Mouse (Mus musculus): ENCODE measurements at regions not wholly inside any gene's neighbourhood (a gene's known extent, or its start where the extent isn't known, plus 50 kb on each side); places are given as distances from the start of the nearest gene placed in this dataset.
A peak's percentile ranks its signal among the peaks of the same experiment; 100 is the strongest.

DNA sequence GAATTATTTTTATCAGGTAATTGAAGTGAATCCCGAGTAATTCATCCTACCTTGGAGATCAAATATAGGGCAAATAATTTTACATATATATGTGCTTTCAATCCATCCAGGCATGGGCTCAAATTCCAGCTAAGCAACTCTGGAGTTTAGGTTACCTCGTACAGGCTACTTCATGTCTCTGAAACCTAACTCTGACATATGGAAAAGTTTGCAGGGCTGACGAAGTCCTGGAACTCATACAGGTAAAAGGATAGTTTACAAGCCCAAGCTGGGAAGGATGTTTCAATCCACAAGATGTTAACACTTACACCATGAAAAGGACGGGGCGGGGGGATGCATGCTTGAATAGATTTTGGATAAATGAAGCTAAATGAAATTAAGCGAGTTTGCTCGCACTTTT is 235.9 kb upstream of the Tbx3 start:
- DNase-seq (ENCODE audit: low spot score) (no peak), ATAC-seq (no peak)
- Histone ChIP-seq H3K9ac (replicated peaks; ENCODE audit: low read length) (no peak overlapping the region), H3K4me1 (ENCODE audit: insufficient read depth, low read length) (no peaks in the 10 kb centered on the region), H3K4me2 (ENCODE audit: low read depth, low read length) (no peak overlapping the region), H3K27me3 (ENCODE audit: insufficient read depth, low read length) (no peaks in the 10 kb centered on the region), H3K27ac (no peak overlapping the region), H3K4me3 (ENCODE audit: low read length) (no peak overlapping the region), H3K9me3 (ENCODE audit: low read length) (0 out of 2 replicates have a peak, but pooled peaks cover 2% of the 10 kb centered on the region), H3K36me3 (ENCODE audit: insufficient read depth, low read length) (no peaks in the 10 kb centered on the region)
- no peak for TF ChIP-seq CTCF (IDR thresholded peaks at IDR 0.05; ENCODE audit: low read depth)
- WGBS = 54% methylated on average over 7 of the region's 7 CpGs

DNA sequence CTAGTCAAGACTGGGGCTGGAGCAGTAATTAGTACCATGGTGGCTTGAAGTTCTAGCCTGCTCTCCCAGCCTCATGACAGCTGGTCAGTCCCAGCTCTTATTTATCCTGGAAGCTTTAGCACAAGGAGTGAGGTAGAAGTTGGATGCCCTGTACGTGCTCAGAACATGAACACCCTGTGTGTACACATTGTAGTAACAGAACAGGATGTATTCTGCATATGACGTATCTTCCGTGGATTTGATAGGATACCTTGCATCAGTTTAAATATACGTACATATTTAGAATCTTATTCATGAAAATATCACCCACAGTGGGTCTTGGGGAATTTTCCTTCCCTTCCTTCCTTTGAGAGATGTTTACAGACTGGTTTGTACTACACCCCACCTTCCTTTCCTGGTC is 222.0 kb upstream of the Tbx3 start:
- no peak overlapping the region for H3K4me3 ChIP-seq (ENCODE audit: low read length)
- no peak for TF ChIP-seq CTCF (IDR thresholded peaks at IDR 0.05; ENCODE audit: low read depth)
- 94% methylated on average over 4 of the region's 4 CpGs for whole genome bisulfite sequencing
- H3K9ac ChIP-seq (replicated peaks; ENCODE audit: low read length) = no peak overlapping the region
- no peaks in the 10 kb centered on the region for H3K9me3 ChIP-seq (ENCODE audit: low read length)
- ATAC-seq (no peak), DNase-seq (ENCODE audit: low spot score) (no peak)
- H3K27me3 ChIP-seq (ENCODE audit: insufficient read depth, low read length) = no peaks in the 10 kb centered on the region
- H3K27ac ChIP-seq = no peak overlapping the region
- H3K4me2 ChIP-seq (ENCODE audit: low read depth, low read length) = no peak overlapping the region
- H3K36me3 ChIP-seq (ENCODE audit: insufficient read depth, low read length) = no peaks in the 10 kb centered on the region
- H3K4me1 ChIP-seq (ENCODE audit: insufficient read depth, low read length) = no peaks in the 10 kb centered on the region

DNA sequence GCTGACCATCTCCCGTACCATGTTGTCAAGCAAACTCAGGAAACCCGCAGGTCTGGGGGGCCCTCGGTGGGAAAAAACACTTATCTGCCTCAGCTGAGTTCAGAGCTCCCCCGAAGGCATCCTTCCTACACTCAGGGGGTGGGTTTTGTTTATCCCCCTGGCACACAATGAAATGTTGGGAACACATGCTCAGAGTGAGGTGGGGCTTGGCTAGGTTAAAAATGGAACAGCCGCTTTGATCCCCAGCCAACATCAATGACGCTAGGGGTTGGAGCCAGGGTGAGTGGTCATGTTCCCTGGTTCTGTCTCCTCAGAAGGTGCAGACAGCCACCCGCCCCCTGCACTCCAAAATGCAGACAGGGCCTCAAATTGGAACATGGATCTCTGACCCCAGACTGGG is 221.3 kb upstream of the Tbx3 start:
- DNase-seq (ENCODE audit: low spot score) = peak; percentile 26

DNA sequence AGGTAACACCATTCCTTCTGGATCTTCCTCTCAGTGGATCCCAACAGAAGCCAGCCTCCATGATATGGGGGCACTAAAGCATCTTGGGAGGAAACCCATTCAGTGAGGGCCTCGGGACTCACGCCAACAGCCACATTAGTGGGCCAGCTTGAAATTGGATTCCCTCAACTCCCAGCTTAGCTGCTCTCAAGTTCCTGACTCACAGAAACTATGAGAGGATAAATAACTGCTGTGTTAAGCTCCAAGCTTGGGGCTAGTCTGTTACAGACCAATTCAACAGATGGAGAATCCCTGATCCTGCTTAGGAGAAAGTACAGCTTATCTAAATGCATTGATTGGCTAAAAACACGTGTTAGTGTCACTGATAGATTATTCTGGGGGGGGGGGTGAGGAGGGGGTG is 210.7 kb upstream of the Tbx3 start:
- H3K27me3 ChIP-seq (ENCODE audit: insufficient read depth, low read length) = no peaks in the 10 kb centered on the region
- no peak for TF ChIP-seq CTCF (IDR thresholded peaks at IDR 0.05; ENCODE audit: low read depth)
- DNase-seq (ENCODE audit: low spot score) = no peak
- no peaks in the 10 kb centered on the region for H3K4me1 ChIP-seq (ENCODE audit: insufficient read depth, low read length)
- no peaks in the 10 kb centered on the region for H3K9me3 ChIP-seq (ENCODE audit: low read length)
- WGBS = 67% methylated on average over 3 of the region's 3 CpGs
- ATAC-seq = no peak
- H3K36me3 ChIP-seq (ENCODE audit: insufficient read depth, low read length) = no peaks in the 10 kb centered on the region
- H3K27ac ChIP-seq = no peak overlapping the region
- H3K4me3 ChIP-seq (ENCODE audit: low read length) = no peak overlapping the region
- H3K4me2 ChIP-seq (ENCODE audit: low read depth, low read length) = no peak overlapping the region
- no peak overlapping the region for H3K9ac ChIP-seq (replicated peaks; ENCODE audit: low read length)

More for the DNA sequence above, 221.3 kb upstream of the Tbx3 start:
- no peak overlapping the region for H3K27ac ChIP-seq
- no peaks in the 10 kb centered on the region for H3K9me3 ChIP-seq (ENCODE audit: low read length)
- WGBS = 51% methylated on average over 7 of the region's 7 CpGs
- H3K36me3 ChIP-seq (ENCODE audit: insufficient read depth, low read length) = no peaks in the 10 kb centered on the region
- no peaks in the 10 kb centered on the region for H3K4me1 ChIP-seq (ENCODE audit: insufficient read depth, low read length)
- H3K4me3 ChIP-seq (ENCODE audit: low read length) = no peak overlapping the region
- no peak for TF ChIP-seq CTCF (IDR thresholded peaks at IDR 0.05; ENCODE audit: low read depth)
- H3K4me2 ChIP-seq (ENCODE audit: low read depth, low read length) = no peak overlapping the region
- H3K9ac ChIP-seq (replicated peaks; ENCODE audit: low read length) = no peak overlapping the region
- ATAC-seq = no peak
- no peaks in the 10 kb centered on the region for H3K27me3 ChIP-seq (ENCODE audit: insufficient read depth, low read length)

DNA sequence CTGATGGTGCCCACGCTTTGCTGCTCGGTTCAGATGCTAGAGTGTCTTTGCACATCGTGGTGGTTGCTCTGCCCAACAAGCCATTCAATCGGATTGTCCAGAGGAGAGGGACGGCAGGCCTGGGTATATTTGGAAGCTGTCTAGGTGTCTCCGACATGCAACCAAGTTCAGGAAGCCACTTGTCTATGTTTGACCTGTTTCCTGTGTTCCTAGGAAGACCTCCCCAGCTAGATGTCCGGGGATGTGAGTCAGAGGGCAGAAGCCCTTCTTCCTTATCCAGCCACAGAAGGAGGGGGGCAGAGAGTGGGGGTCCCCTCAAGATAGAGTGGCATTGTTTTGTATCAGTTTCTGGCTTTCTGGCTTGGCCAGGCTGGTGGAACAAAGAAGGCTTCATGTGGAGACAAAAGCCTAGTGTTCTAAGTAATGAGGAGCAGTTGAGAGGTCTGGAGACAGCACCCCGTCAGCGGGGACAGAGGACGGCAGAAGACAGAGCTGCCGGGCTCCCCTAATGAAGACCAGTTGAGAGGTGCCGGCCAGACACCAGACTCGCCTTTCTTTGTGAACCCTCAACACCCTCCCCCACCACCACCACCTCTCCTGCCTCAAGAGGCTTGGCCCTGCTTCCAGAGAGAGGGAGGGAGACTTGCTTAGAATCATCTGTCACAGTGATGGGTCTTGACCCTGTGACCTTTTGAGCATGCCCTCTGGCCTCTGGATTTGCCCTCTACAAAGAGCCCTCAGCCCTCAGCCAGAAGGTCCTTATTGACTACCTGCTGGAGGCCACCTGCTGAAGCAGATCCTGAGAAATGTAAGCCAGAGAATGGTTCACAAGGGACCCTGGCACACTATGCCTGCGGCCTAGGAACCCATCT is 207.6 kb upstream of the Tbx3 start:
- Histone ChIP-seq H3K4me3 (ENCODE audit: low read length) (no peak overlapping the region), H3K9me3 (ENCODE audit: low read length) (no peaks in the 10 kb centered on the region), H3K4me2 (ENCODE audit: low read depth, low read length) (no peak overlapping the region), H3K27ac (no peak overlapping the region), H3K9ac (replicated peaks; ENCODE audit: low read length) (no peak overlapping the region), H3K36me3 (ENCODE audit: insufficient read depth, low read length) (no peaks in the 10 kb centered on the region), H3K4me1 (ENCODE audit: insufficient read depth, low read length) (no peaks in the 10 kb centered on the region), H3K27me3 (ENCODE audit: insufficient read depth, low read length) (no peaks in the 10 kb centered on the region)
- ATAC-seq (no peak), DNase-seq (ENCODE audit: low spot score) (no peak)
- TF ChIP-seq CTCF (IDR thresholded peaks at IDR 0.05; ENCODE audit: low read depth) = no peak
- 50% methylated on average over 14 of the region's 14 CpGs for WGBS

DNA sequence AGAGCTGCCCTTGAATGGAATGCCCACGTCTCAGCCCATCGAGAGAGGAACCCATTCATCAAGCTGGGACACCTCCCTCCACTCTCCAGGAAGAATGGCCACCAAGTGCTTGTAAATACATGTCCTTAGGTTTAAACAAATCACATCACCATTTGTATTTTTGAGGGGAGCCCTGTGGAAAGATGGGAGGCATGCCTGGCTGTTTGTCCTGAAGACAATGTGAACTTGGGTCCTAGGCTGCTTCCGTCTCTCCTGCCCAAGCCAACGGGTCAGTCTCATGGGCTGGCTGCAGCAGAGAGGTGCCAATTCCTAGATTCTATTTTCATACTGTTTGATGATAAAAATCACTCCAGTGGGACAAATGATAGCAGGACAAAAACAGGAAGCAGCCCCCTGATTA is 205.9 kb upstream of the Tbx3 start:
- Histone ChIP-seq H3K27ac (no peak overlapping the region), H3K4me2 (ENCODE audit: low read depth, low read length) (no peak overlapping the region), H3K4me3 (ENCODE audit: low read length) (no peak overlapping the region), H3K36me3 (ENCODE audit: insufficient read depth, low read length) (no peaks in the 10 kb centered on the region), H3K27me3 (ENCODE audit: insufficient read depth, low read length) (no peaks in the 10 kb centered on the region), H3K9ac (replicated peaks; ENCODE audit: low read length) (no peak overlapping the region), H3K9me3 (ENCODE audit: low read length) (no peaks in the 10 kb centered on the region), H3K4me1 (ENCODE audit: insufficient read depth, low read length) (no peaks in the 10 kb centered on the region)
- ATAC-seq (no peak), DNase-seq (ENCODE audit: low spot score) (no peak)
- TF ChIP-seq CTCF (IDR thresholded peaks at IDR 0.05; ENCODE audit: low read depth) = no peak
- WGBS = 86% methylated on average over 4 of the region's 4 CpGs

DNA sequence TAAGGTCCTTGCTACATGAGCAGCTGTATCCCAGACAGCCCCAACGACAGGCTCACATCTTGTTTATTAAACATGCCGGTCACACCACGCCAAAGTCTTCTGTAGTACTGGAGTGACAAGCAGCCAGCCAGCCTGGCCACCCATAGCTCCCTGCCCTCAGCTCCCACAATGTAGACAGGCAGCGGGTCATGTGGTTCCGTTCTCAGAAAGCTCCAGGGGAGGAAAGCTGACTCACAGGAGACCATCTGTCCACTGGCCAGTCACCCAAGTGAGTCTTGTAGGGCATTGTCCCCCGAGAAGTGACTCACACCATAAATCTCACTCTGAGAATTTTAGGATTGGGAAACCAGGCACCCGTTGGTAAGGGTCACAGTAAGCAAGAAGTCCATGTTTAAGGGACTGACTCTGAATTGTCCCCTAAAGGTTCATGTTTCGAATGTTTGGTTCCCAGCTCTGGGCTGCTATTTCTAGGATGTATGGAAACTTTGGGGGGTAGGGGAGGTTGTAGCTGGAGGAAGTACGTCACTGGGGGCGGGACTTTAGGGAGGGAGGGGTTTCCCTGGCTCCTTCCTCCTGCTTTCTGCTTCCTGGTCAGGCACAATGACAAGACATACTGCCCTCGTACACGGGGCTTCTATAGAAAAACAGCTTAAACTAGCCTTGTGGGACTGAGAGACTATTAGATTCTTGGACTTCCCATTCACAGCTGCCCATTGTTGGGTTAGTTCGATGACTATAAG is 203.0 kb upstream of the Tbx3 start:
- H3K9me3 ChIP-seq (ENCODE audit: low read length) = no peaks in the 10 kb centered on the region
- no peak overlapping the region for H3K4me3 ChIP-seq (ENCODE audit: low read length)
- H3K27me3 ChIP-seq (ENCODE audit: insufficient read depth, low read length) = no peaks in the 10 kb centered on the region
- 83% methylated on average over 13 of the region's 13 CpGs for WGBS
- H3K27ac ChIP-seq = no peak overlapping the region
- DNase-seq (ENCODE audit: low spot score) (no peak), ATAC-seq (no peak)
- TF ChIP-seq CTCF (IDR thresholded peaks at IDR 0.05; ENCODE audit: low read depth) = no peak
- no peak overlapping the region for H3K4me2 ChIP-seq (ENCODE audit: low read depth, low read length)
- no peak overlapping the region for H3K9ac ChIP-seq (replicated peaks; ENCODE audit: low read length)
- H3K36me3 ChIP-seq (ENCODE audit: insufficient read depth, low read length) = no peaks in the 10 kb centered on the region
- H3K4me1 ChIP-seq (ENCODE audit: insufficient read depth, low read length) = no peaks in the 10 kb centered on the region
